Mouse (Mus musculus): ENCODE data around the gene Csnk2b.

Csnk2b gene

GRCm38 (mm10) chr17:35121143-35121799, 582 bp downstream of the Csnk2b start, which contains the start of gene Gpank1:
Gene Gpank1 (plus strand): TSS chr17:35121455.
- DNase-seq (ENCODE audit: low read depth, low spot score): peak; percentile 98

DNA sequence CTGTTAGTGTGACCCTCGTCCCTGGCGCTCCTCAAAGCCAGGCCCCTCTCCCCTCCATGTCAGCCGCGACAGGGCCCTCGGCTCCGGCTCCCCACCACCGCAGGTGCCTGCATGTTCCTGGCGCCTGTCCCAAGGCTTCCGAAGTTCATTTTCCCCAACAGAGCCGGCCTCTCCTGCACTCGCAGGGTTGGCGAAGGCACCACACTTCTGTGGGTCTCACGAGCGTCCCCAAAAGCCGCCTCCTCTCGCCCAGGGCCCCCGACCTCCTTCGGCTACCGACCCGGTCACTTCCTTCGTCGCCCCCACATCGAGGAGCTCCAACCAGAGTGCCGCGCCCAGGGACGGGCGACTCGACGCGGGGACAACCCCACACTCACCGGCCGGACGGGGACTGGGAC, 1.1 kb downstream of the Csnk2b start:
- DNase-seq (ENCODE audit: low read depth, low spot score): no peak

GRCm38 (mm10) chr17:35115046-35116019, 6.5 kb downstream of the Csnk2b start, which contains the start of gene Ly6g5b:
Gene Ly6g5b (minus strand): TSS chr17:35115428.
- peak; percentile 72 for DNase-seq (ENCODE audit: low read depth, low spot score)

DNA sequence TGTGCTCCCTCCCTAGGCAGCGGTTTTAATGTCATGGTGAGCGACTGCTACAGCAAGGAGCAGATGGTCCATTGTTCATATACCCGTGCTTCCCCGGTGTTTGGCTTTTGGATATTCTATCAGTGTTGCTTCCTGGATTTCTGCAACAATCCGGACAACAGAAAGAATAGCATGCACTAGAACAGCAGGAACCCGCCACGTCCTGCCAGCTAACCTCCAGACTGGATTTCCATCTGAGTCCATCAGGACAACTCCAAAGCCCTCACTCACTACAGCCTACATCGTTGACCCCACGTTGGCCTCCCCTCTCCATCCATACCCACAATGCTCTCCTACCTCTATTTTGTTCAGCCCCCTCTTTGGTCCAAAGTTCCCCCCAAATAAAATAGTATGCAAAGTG, 10.1 kb downstream of the Csnk2b start:
- no peak for DNase-seq (ENCODE audit: low read depth, low spot score)

- no peak for DNase-seq (ENCODE audit: low read depth, low spot score)
These were observed 13.8 kb downstream of the Csnk2b start, which contains the start of gene Ly6g5c for GRCm38 (mm10) chr17:35108097-35108496. Gene Ly6g5c (plus strand): TSS chr17:35108279.

- no peak for DNase-seq (ENCODE audit: low read depth, low spot score)
These were observed 15.3 kb downstream of the Csnk2b start for GRCm38 (mm10) chr17:35106522-35106921.

DNA sequence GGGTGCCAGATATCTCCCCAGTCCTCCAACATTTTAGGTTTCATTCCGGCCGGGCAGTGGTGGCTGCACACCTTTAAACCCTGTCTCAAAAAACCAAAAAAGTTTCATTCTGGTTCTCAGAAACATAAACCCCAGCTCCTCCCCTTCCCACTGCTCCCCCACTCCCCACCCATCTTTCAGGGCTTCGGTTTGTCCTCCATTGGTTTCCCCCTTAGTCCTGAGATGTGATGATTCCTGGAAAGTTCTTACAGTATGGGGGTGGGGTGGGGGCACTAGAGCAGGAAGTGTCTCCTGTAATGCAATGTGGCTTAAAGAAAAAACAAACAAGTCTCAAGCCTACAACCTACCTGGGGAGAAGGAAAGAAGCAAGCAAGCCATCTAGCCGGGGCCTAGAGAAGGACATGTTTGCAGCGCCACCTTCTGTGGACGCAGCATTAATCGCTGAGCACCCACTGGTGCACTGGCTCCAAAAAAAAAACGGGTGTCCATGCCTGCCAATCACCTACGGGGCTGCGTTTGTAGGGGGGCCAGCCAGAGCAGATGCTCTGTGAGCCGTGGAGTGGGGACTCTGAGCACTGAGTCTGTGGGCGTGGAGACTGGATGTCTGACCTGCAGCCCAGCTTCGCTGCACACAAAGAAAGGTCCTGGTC, 16.0 kb downstream of the Csnk2b start:
- DNase-seq (ENCODE audit: low read depth, low spot score): peak; percentile 63

GRCm38 (mm10) chr17:35104754-35105153, 17.1 kb downstream of the Csnk2b start:
- DNase-seq (ENCODE audit: low read depth, low spot score): no peak

DNA sequence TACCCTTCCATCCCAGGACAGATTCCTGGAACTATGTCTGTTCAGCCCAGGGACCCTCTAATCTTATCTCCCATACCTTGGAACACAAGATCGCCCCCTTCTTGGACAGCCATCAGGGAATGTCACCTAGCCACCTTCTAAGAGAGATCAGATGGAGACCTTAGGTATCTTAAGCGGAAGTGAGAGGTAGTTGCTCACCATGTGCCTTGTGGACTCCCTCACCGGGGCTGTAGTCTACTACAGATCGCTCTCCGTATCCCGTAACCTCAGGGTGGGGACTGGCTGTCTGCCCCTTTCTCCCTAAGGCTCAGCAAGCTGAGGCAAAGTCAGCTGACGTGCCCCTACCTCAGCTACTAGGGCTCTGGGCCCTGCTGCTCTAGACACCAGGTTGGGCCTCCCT, 17.8 kb downstream of the Csnk2b start:
- DNase-seq (ENCODE audit: low read depth, low spot score): no peak

DNA sequence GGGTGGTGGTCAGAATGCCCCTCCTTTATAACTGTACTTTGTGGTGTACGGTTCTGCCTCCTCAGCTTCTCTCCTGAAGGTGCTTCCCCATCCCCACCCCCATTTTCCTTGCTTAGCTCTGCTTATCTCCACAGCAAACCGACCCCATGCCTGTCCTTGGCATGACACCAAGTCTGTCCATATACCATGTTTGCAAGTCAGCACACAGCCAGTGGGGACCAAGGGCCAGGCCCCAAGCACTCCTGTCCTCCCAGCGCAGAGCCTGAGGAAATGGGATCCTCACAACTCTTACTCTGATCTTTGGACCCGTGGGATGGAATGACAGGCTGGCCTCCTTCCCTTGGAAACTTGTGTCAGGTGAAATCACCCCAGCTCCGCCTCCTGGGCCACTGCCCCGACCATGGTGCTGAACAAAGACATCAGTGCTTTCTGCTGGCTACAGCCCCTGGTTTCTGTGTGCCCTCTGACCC, 18.6 kb downstream of the Csnk2b start:
- no peak for DNase-seq (ENCODE audit: low read depth, low spot score)

DNA sequence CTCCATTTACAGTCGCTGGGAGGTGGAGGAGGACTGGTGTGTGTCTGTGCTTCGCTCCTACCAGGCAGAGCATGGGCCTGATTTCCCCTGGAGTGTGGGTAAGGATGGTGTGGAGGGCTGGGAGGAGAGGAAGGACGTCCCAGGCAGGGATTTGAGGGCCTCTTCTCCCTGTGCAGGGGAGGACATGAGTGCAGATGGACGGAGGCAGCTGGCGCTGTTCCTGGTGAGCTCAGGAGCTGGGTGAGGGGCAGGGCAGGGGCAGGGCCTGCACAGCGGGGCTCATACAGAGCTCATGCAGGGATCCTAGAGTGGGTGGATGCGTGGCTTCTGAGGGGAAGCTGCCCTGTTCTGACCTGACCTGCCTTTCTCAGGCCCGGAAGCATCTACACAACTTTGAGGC, 19.6 kb downstream of the Csnk2b start:
- DNase-seq (ENCODE audit: low read depth, low spot score): no peak

DNA sequence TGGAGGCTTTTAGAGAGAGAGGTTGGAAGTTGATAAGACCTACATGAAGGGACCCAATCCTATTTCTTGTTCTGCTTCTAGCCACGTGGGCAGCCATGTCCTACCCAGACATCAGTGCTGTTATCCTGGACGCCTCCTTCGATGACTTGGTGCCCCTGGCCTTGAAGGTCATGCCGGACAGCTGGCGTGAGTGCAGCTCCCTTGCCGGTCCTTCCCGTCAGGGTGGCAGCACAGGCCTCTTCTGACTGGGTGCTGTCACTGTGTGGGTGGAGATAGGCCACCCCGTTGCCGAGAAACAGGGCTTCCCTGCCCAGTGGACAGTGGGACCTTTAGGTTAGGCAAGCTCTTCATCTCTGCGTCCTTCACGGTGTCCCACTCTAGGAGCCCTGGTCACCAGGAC, 20.7 kb downstream of the Csnk2b start:
- DNase-seq (ENCODE audit: low read depth, low spot score): no peak

DNA sequence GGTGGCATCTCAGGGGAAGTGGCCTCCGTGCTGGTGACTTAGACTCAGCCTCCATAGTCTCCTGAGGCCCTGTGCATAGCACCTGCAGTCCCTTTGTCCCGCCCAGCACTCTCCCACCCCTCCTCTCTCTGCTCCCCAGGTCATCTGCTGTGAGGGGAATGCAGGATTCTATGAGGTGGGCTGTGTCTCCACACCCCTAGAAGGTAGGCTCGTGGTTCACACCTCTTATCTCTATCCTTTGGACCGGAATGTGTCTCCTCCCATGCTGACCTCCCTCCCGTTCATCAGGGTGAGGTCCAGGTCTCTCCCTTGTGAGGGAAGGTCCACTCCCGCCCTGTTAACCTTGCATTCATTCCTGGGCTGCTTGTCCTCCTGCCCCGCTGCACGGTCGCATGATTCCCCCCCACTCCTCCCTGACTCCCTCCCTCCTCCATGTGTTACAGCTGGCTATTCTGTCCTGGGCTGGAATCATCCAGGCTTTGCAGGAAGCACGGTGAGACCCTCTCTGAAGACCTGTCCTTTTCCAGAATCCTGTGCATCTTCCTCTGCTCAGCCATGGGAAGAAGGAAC, 21.6 kb downstream of the Csnk2b start:
- DNase-seq (ENCODE audit: low read depth, low spot score): no peak

- DNase-seq (ENCODE audit: low read depth, low spot score): no peak
These were observed 24.6 kb downstream of the Csnk2b start for GRCm38 (mm10) chr17:35097164-35097655.

- DNase-seq (ENCODE audit: low read depth, low spot score): no peak
These were observed 25.3 kb downstream of the Csnk2b start for GRCm38 (mm10) chr17:35096597-35096996.

DNA sequence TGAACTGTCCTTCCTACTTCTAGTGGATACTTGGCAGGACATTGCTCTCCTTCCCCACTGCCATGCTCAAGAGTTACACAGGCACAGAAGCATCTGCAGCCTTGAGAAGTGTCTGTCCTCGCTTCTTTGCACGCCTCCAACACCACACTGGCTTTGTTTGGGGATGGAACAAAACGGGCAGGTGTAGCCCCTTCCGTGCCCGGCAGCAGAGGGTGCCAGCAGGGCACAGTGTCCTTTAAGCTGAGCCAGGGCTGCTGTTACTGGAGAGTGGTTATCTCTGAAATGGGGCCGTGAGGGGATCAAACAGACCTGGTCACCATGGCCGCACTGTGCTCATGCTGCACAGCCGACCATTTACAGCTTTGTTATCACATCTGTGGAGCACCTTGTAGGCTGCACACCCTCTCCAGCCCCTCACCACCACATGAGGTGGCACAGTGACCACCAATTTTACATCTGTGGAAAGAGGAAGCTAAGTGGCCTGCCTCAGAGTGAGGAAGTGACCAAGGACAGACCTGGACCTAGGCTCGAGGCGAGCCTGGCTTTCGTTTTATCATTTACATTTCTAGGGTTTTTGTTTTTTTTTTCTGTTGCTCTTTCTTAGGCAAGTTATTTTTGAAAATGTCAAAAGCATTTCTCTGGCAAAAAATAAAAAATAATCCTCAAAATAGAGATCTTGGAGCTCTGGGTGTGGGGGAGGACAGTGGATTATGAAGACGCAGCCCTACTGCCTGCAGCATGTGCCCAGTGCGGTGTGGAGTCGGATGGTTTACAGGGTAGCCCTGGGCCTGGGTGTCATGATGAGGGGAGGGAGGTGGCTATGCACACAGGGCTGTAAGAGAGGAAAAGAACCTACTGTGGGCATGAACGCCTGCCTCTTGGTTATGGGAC, 27.1 kb downstream of the Csnk2b start:
- DNase-seq (ENCODE audit: low read depth, low spot score): no peak

DNA sequence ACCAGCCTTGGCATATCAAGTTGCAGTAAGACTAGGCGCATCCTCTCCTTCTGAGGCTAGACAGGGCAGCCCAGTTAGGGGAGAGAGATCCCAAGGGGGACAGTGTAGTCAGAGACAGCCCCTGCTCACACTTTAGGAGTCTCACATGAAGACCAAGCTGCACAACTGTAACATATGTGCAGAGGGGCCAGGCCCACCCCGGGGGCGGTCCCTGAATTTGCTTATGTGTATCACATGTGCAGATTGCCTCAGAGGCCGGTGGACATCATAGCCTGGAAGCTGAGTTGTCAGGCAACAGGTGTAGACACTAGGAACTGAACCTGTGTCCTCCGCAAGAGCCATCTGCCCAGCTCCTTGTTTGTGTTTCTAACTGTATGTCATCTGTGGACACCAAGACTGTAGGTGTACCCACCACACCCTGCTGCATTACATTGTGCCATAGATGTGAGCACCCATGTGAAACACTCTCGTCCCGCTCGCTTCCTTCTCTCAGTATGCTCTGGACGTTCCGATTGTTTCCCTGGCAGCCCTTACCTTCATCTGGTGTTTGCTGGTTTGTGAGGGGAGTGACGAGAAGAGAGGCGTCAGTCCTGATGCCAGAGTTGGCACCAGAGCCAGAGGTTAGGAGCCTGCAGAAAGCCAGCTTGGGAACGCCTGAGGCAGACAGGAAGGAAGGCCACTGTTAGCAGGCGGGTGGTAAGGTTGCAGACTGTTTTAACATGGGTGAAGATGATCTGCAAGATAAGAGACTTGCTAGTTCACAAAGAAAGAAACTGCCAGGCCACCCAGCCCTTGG, 29.3 kb downstream of the Csnk2b start:
- DNase-seq (ENCODE audit: low read depth, low spot score): no peak

- no peak for DNase-seq (ENCODE audit: low read depth, low spot score)
These were observed 31.5 kb downstream of the Csnk2b start for GRCm38 (mm10) chr17:35090166-35090932.

Measured in CD4-positive, CD25-positive, alpha-beta regulatory T cell, adult 2 months (primary cell).